Mouse (Mus musculus): ENCODE data around the gene Mfsd4b4. TPM values are rescaled to one million over a fixed set of nuclear protein-coding genes. Genes with fewer than 3 reads are reported as not detected.
"Not testable (repeated sequence)": the region's sequence is repeated elsewhere in the genome, so short reads cannot be mapped to it uniquely, and the experiment has no call there.

The Mfsd4b4 gene
- 2.0 and 4.7 TPM in 2 replicates for polyA plus RNA-seq (2012; ENCODE audit: insufficient read depth, insufficient read length, missing spikeins)

GRCm38 (mm10) chr10:39898874-39899371 lies at the start of gene Mfsd4b4:
Mfsd4b4 (minus strand) TSS chr10:39899238.
- Histone ChIP-seq H3K4me1 (ENCODE audit: control insufficient read depth, insufficient read depth, insufficient read length, low read length) (no peaks in the 10 kb centered on the region), H3K4me3 (ENCODE audit: insufficient read depth, low read depth, low read length) (peak within 1 kb of the TSS; percentile 81), H3K27ac (replicated peaks; ENCODE audit: low read depth, low read length) (0 out of 2 replicates have a peak within 1 kb of the TSS, but pooled peaks have one; percentile 19)

GRCm38 (mm10) chr10:39947195-39947594 lies 48.2 kb upstream of the Mfsd4b4 start:
- H3K27ac ChIP-seq (replicated peaks; ENCODE audit: low read depth, low read length); H3K4me3 ChIP-seq (ENCODE audit: insufficient read depth, low read depth, low read length); H3K4me1 ChIP-seq (ENCODE audit: control insufficient read depth, insufficient read depth, insufficient read length, low read length): not testable (repeated sequence)

- no peak overlapping the region for H3K27ac ChIP-seq (replicated peaks; ENCODE audit: low read depth, low read length)
- H3K4me3 ChIP-seq (ENCODE audit: insufficient read depth, low read depth, low read length), result no peak overlapping the region
- H3K4me1 ChIP-seq (ENCODE audit: control insufficient read depth, insufficient read depth, insufficient read length, low read length), result no peaks in the 10 kb centered on the region
These were observed 37.5 kb upstream of the Mfsd4b4 start for GRCm38 (mm10) chr10:39936553-39936952.

- no peaks in the 10 kb centered on the region for H3K4me1 ChIP-seq (ENCODE audit: control insufficient read depth, insufficient read depth, insufficient read length, low read length)
- 0 out of 2 replicates have a peak within 1 kb of the TSS, but pooled peaks have one; percentile 13 for H3K4me3 ChIP-seq (ENCODE audit: insufficient read depth, low read depth, low read length)
- no peak within 1 kb of the TSS for H3K27ac ChIP-seq (replicated peaks; ENCODE audit: low read depth, low read length)
These were observed 27.6 kb upstream of the Mfsd4b4 start, which contains the start of gene Mfsd4b2 for GRCm38 (mm10) chr10:39926616-39927139. Mfsd4b2 (minus strand) TSS chr10:39926923.

- H3K4me3 ChIP-seq (ENCODE audit: insufficient read depth, low read depth, low read length); H3K27ac ChIP-seq (replicated peaks; ENCODE audit: low read depth, low read length); H3K4me1 ChIP-seq (ENCODE audit: control insufficient read depth, insufficient read depth, insufficient read length, low read length): not testable (repeated sequence)
These were observed 25.5 kb upstream of the Mfsd4b4 start for GRCm38 (mm10) chr10:39924556-39924955.

- no peak overlapping the region for H3K27ac ChIP-seq (replicated peaks; ENCODE audit: low read depth, low read length)
- H3K4me3 ChIP-seq (ENCODE audit: insufficient read depth, low read depth, low read length), result no peak overlapping the region
- H3K4me1 ChIP-seq (ENCODE audit: control insufficient read depth, insufficient read depth, insufficient read length, low read length), result no peaks in the 10 kb centered on the region
These were observed 13.6 kb upstream of the Mfsd4b4 start for GRCm38 (mm10) chr10:39912616-39913015.

GRCm38 (mm10) chr10:39908768-39909441 lies 9.9 kb upstream of the Mfsd4b4 start:
- Histone ChIP-seq H3K27ac (replicated peaks; ENCODE audit: low read depth, low read length) (no peak overlapping the region), H3K4me3 (ENCODE audit: insufficient read depth, low read depth, low read length) (no peak overlapping the region), H3K4me1 (ENCODE audit: control insufficient read depth, insufficient read depth, insufficient read length, low read length) (no peaks in the 10 kb centered on the region)

- Histone ChIP-seq H3K4me3 (ENCODE audit: insufficient read depth, low read depth, low read length) (no peak overlapping the region), H3K27ac (replicated peaks; ENCODE audit: low read depth, low read length) (no peak overlapping the region), H3K4me1 (ENCODE audit: control insufficient read depth, insufficient read depth, insufficient read length, low read length) (no peaks in the 10 kb centered on the region)
These were observed 8.0 kb upstream of the Mfsd4b4 start for GRCm38 (mm10) chr10:39906799-39907658.

- Histone ChIP-seq H3K27ac (replicated peaks; ENCODE audit: low read depth, low read length) (no peak overlapping the region), H3K4me3 (ENCODE audit: insufficient read depth, low read depth, low read length) (no peak overlapping the region), H3K4me1 (ENCODE audit: control insufficient read depth, insufficient read depth, insufficient read length, low read length) (no peaks in the 10 kb centered on the region)
These were observed 5.2 kb upstream of the Mfsd4b4 start for GRCm38 (mm10) chr10:39904191-39904590.

- Histone ChIP-seq H3K4me1 (ENCODE audit: control insufficient read depth, insufficient read depth, insufficient read length, low read length) (no peaks in the 10 kb centered on the region), H3K27ac (replicated peaks; ENCODE audit: low read depth, low read length) (no peak overlapping the region), H3K4me3 (ENCODE audit: insufficient read depth, low read depth, low read length) (no peak overlapping the region)
These were observed 2.5 kb downstream of the Mfsd4b4 start for GRCm38 (mm10) chr10:39896503-39896902.

GRCm38 (mm10) chr10:39893702-39894697 lies 5.0 kb downstream of the Mfsd4b4 start:
- Histone ChIP-seq H3K4me3 (ENCODE audit: insufficient read depth, low read depth, low read length) (no peak overlapping the region), H3K27ac (replicated peaks; ENCODE audit: low read depth, low read length) (no peak overlapping the region), H3K4me1 (ENCODE audit: control insufficient read depth, insufficient read depth, insufficient read length, low read length) (no peaks in the 10 kb centered on the region)

GRCm38 (mm10) chr10:39888621-39889020 lies 10.4 kb downstream of the Mfsd4b4 start:
- Histone ChIP-seq H3K4me1 (ENCODE audit: control insufficient read depth, insufficient read depth, insufficient read length, low read length) (no peaks in the 10 kb centered on the region), H3K27ac (replicated peaks; ENCODE audit: low read depth, low read length) (no peak overlapping the region), H3K4me3 (ENCODE audit: insufficient read depth, low read depth, low read length) (no peak overlapping the region)

- no peaks in the 10 kb centered on the region for H3K4me1 ChIP-seq (ENCODE audit: control insufficient read depth, insufficient read depth, insufficient read length, low read length)
- H3K4me3 ChIP-seq (ENCODE audit: insufficient read depth, low read depth, low read length), result no peak overlapping the region
- no peak overlapping the region for H3K27ac ChIP-seq (replicated peaks; ENCODE audit: low read depth, low read length)
These were observed 33.5 kb downstream of the Mfsd4b4 start for GRCm38 (mm10) chr10:39865509-39865908.

GRCm38 (mm10) chr10:39842621-39843020 lies 56.4 kb downstream of the Mfsd4b4 start:
- no peaks in the 10 kb centered on the region for H3K4me1 ChIP-seq (ENCODE audit: control insufficient read depth, insufficient read depth, insufficient read length, low read length)
- H3K4me3 ChIP-seq (ENCODE audit: insufficient read depth, low read depth, low read length), result no peak overlapping the region
- no peak overlapping the region for H3K27ac ChIP-seq (replicated peaks; ENCODE audit: low read depth, low read length)

Measured in brown adipose tissue, adult 24 weeks (tissue).